Mouse (Mus musculus) adrenal gland, postnatal 25 days (tissue): Measurements from ENCODE around the gene Sltm. TPM values are rescaled to one million over a fixed set of nuclear protein-coding genes. Genes with fewer than 3 reads are reported as not detected.

Source experiments
- total RNA-seq: library from RNA; stranded (reverse); gene quantifications from 2 replicates; pipeline ENCODE4 v1.2.3, GENCODE M21; 2021

Gene Sltm
- total RNA-seq, 1 experiment from 2014 or later: 39.1 TPM

Other genes starting within 250 kb of the Sltm start
- 9.0 and 10.9 TPM in 2 replicates for gene Ccnb2, start 121.2 kb upstream of the Sltm start, total RNA-seq
- gene Rnf111, start 39.0 kb upstream of the Sltm start, total RNA-seq: 41.2 and 41.8 TPM in 2 replicates
- 0.52 and 0.76 TPM in 2 replicates for gene Gm10642, start 113.5 kb downstream of the Sltm start, total RNA-seq
- 14.3 and 17.3 TPM in 2 replicates for gene Mindy2, start 114.4 kb downstream of the Sltm start, total RNA-seq
- gene Adam10, start 136.2 kb downstream of the Sltm start, total RNA-seq: 53.1 and 57.3 TPM in 2 replicates